Mouse (Mus musculus) embryonic facial prominence, embryonic 15.5 days (tissue): ENCODE measurements at regions not wholly inside any gene's neighbourhood (a gene's known extent, or its start where the extent isn't known, plus 50 kb on each side); places are given as distances from the start of the nearest gene placed in this dataset.

Experiments
- ATAC-seq: fragments of 200-750 bp; cut with Nextera tagmentation; 2 replicates; pipeline ENCODE4 v1.8.0; 2017; ENCODE audit warnings: low read depth, moderate TSS enrichment; ENCODE audit not compliant: insufficient number of reproducible peaks, low FRiP score, low TSS enrichment
- H3K27ac ChIP-seq: fragments of 300-500 bp; sonication (generic); replicated peaks from 2 replicates; pipeline ENCODE4 v1.5.1; 2015; ENCODE audit warnings: mild to moderate bottlenecking, inconsistent platforms
- H3K27me3 ChIP-seq: fragments of 300-500 bp; sonication (generic); 2 replicates; pipeline ENCODE4 v1.6.1; 2015; ENCODE audit warnings: inconsistent platforms
- H3K36me3 ChIP-seq: fragments of 300-500 bp; sonication (generic); 2 replicates; pipeline ENCODE4 v1.6.1; 2015; ENCODE audit warnings: mild to moderate bottlenecking, inconsistent platforms
- H3K4me1 ChIP-seq: fragments of 300-500 bp; sonication (generic); 2 replicates; pipeline ENCODE4 v1.6.1; 2015; ENCODE audit warnings: inconsistent platforms
- H3K4me2 ChIP-seq: fragments of 300-500 bp; sonication (generic); replicated peaks from 2 replicates; pipeline ENCODE4 v1.6.1; 2015; ENCODE audit warnings: mild to moderate bottlenecking, inconsistent platforms
- H3K4me3 ChIP-seq: fragments of 300-500 bp; sonication (generic); replicated peaks from 2 replicates; pipeline ENCODE4 v1.5.1; 2015; ENCODE audit warnings: mild to moderate bottlenecking, inconsistent platforms
- H3K9ac ChIP-seq: fragments of 300-500 bp; sonication (generic); 2 replicates; pipeline ENCODE4 v1.6.1; 2015; ENCODE audit warnings: inconsistent platforms
- H3K9me3 ChIP-seq: fragments of 300-500 bp; sonication (generic); replicated peaks from 2 replicates; pipeline ENCODE4 v1.6.1; 2016; ENCODE audit warnings: inconsistent platforms
- WGBS: fragments of 180-500 bp; shearing (Covaris S2); methylation state at CpG from one replicate; pipeline ENCODE4 v1.1.7; 2015; 5-methylcytosine and 5-hydroxymethylcytosine counted together

DNA sequence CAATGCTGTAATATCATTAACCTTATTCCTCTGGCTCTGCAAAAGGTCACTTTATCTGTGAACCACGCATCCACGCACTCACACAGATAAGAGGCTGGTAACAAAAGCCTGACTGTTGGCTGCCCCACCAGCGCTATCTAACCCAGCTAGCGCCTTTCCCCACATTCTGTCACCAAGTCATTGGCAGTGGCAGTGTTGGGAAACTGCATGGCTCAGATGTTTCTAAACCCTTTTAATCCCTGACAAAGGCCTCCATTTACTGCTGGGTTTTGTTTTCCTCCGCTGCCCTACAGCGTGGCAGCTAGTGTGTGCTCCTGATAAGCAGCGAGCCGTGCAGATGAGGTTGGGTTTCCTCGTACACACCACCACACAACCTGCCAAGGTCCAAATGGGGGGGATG lies 55.7 kb downstream of the Id4 start:
- no peaks in the 10 kb centered on the region for H3K9me3 ChIP-seq
- H3K27ac ChIP-seq, result no peak overlapping the region
- H3K9ac ChIP-seq, result no peak overlapping the region
- no peaks in the 10 kb centered on the region for H3K27me3 ChIP-seq
- H3K4me1 ChIP-seq, result peaks cover 5% of the 10 kb centered on the region; the same call in 1 of the 2 replicates
- no peak overlapping the region for H3K4me2 ChIP-seq
- no peak overlapping the region for H3K4me3 ChIP-seq
- 33% methylated on average over 9 of the region's 9 CpGs for WGBS
- no peak for ATAC-seq
- no peaks in the 10 kb centered on the region for H3K36me3 ChIP-seq

DNA sequence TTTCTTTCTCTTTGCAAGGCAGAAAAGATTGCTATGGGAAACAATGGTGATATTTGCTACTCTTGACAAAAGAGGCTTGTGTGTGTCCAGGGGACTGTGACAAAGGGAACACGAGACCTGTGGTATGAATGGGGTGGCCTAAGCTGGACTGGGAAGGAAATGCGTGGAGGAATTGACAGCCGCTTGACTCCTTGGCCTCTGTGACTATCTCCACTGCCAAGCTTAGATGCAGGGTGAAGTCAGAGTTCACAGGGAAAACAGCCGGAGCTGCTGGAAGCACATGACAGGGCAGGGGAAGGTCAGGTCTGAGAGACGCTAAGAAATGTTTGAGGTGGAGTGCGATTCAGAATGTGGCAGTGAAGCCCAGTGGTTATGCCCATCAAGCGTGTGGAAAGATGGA lies 56.4 kb downstream of the Id4 start:
- Histone ChIP-seq H3K27me3 (no peaks in the 10 kb centered on the region), H3K27ac (no peak overlapping the region), H3K9me3 (no peaks in the 10 kb centered on the region), H3K9ac (no peak overlapping the region), H3K4me1 (peaks cover 5% of the 10 kb centered on the region; the same call in 1 of the 2 replicates), H3K4me2 (no peak overlapping the region), H3K36me3 (no peaks in the 10 kb centered on the region), H3K4me3 (no peak overlapping the region)
- no peak for ATAC-seq
- WGBS, result 36% methylated on average over 7 of the region's 7 CpGs

DNA sequence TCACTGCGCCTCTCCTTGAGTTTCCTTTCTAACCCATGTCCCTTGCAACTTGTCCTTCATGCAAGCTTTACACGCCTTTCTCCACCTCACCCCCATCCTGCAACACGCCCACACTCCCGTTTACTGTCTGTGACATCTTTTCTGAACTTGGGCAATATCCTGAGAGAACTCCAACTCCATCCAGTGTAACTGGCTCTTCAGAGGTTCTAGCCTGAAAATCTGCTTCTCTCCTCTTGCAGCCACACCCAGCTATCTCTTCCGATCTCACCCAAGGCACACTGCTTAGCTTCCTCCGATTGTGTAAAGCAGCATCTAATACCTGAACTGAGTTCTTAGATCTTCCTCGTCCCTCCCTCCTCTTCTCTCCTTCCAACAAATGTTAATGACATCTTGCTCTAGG lies 58.0 kb downstream of the Id4 start:
- no peak overlapping the region for H3K9ac ChIP-seq
- no peak for ATAC-seq
- WGBS, result 74% methylated on average over 7 of the region's 7 CpGs

DNA sequence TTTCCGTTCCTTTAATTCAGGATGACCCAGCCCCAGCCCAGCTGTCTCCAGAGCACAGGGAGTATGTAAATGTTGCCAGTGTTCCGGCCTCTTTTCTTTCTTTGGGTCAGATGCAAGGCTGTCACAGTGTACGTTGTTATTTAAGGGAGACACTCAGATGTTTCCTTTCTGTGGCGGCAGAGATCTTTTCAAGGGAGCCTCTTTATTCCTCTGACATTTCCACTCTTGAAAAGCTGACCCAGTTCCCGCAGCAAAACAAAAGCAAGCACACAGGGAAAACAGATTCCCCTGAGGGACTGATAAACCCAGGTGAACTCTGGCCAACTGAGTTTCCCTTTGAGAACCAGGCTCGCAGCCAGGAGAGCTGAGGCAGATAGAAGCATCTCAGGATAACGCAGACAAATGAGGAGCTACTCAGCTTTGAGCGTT lies 63.3 kb downstream of the Id4 start:
- Histone ChIP-seq H3K4me2 (no peak overlapping the region), H3K27me3 (no peaks in the 10 kb centered on the region), H3K9ac (no peak overlapping the region), H3K27ac (no peak overlapping the region), H3K36me3 (no peaks in the 10 kb centered on the region), H3K4me3 (no peak overlapping the region), H3K9me3 (no peaks in the 10 kb centered on the region), H3K4me1 (0 out of 2 replicates have a peak, but pooled peaks cover 5% of the 10 kb centered on the region)
- WGBS, result 5% methylated on average over 8 of the region's 8 CpGs
- no peak for ATAC-seq

More for the DNA sequence above, 58.0 kb downstream of the Id4 start:
- H3K36me3 ChIP-seq, result no peaks in the 10 kb centered on the region
- H3K4me3 ChIP-seq, result no peak overlapping the region
- peaks cover 5% of the 10 kb centered on the region; the same call in 1 of the 2 replicates for H3K4me1 ChIP-seq
- no peaks in the 10 kb centered on the region for H3K27me3 ChIP-seq
- no peaks in the 10 kb centered on the region for H3K9me3 ChIP-seq
- no peak overlapping the region for H3K4me2 ChIP-seq
- H3K27ac ChIP-seq, result no peak overlapping the region

DNA sequence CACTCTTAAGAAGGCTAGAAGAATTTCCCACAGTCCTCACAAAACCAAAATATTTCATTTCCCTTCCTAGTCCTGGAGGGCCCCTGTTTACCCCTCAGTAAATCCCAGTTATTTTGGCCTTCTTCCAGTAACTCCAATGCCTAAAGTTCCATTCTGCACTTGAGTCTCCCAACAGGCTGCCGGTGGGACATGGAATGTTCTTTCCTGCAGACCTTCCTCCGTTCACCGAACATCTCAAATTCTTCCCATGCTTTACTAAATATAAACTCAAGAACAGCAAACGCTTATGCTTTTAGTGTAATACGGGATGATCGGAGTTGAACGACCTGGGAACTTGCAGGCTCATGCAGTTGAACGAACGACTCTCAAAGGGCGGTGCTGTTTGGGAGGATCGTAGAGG lies 69.6 kb downstream of the Id4 start:
- no peaks in the 10 kb centered on the region for H3K4me1 ChIP-seq
- 63% methylated on average over 11 of the region's 11 CpGs for WGBS
- no peaks in the 10 kb centered on the region for H3K9me3 ChIP-seq
- no peak overlapping the region for H3K4me3 ChIP-seq
- no peak overlapping the region for H3K9ac ChIP-seq
- H3K27me3 ChIP-seq, result no peaks in the 10 kb centered on the region
- no peaks in the 10 kb centered on the region for H3K36me3 ChIP-seq
- H3K4me2 ChIP-seq, result no peak overlapping the region
- H3K27ac ChIP-seq, result no peak overlapping the region
- no peak for ATAC-seq

DNA sequence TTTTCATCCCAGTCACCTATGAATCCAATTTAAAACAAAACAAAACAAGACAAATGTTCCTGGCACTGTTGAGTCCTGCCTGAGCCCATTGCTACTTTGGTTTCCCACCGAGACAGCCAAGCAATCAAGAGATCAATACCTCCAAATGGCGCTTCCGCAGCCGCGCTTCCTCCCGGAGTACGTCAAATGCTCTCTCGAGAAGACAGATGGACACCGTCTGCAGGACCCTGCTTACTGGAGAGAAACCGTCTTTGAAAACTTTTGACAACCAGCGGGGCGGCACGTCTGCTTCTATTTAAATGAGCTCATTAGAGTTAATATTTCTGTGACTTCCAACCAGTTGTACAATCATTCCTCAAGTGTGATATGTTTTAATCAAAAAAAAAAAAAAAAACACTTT lies 75.1 kb downstream of the Id4 start:
- Histone ChIP-seq H3K36me3 (no peaks in the 10 kb centered on the region), H3K9ac (no peak overlapping the region), H3K27ac (no peak overlapping the region), H3K4me3 (no peak overlapping the region), H3K4me2 (no peak overlapping the region), H3K9me3 (no peaks in the 10 kb centered on the region), H3K4me1 (no peaks in the 10 kb centered on the region), H3K27me3 (no peaks in the 10 kb centered on the region)
- WGBS, result 60% methylated on average over 13 of the region's 13 CpGs
- no peak for ATAC-seq

DNA sequence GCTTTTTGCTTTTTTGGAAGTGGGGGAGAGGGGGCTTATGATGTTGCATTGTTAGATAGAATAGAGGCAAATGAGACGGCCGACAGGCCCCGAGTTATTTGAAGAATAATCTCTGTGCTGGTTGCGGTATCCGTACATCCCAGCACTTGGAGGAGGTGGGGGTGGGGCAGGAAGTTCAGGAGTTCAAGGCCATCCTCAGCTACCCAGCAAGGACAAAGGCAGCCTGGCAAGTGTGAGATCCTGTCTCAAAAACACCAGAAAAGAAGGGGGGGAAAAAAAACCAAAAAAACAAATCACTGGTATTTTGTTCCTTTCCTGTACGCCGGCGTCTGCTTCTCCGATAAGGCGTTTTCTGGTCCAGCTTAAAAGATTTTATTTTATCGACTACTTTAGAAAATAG lies 75.6 kb downstream of the Id4 start:
- 63% methylated on average over 11 of the region's 11 CpGs for WGBS
- Histone ChIP-seq H3K27me3 (no peaks in the 10 kb centered on the region), H3K9me3 (no peaks in the 10 kb centered on the region), H3K4me2 (no peak overlapping the region), H3K4me3 (no peak overlapping the region), H3K36me3 (no peaks in the 10 kb centered on the region), H3K4me1 (no peaks in the 10 kb centered on the region), H3K27ac (no peak overlapping the region), H3K9ac (no peak overlapping the region)
- no peak for ATAC-seq

DNA sequence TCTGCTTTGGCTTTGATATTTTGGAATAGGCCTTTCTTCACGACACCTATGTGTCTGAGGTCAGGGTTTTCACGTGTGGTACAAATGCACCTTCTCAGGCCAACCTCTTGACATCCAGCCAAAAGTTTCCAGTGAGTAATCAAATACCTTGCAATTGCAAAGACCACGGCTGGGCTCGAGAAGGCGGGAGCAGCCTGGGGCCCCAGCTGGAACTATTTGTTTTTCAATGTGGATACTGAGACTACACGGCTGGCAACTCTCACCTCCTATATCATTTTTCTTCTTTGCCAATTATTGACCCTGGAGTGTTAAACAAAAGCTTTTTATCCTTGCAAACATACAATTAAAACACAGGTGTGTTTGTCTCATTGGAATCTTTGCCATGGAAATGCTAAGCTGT lies 77.5 kb downstream of the Id4 start:
- Histone ChIP-seq H3K4me1 (no peaks in the 10 kb centered on the region), H3K27me3 (no peaks in the 10 kb centered on the region), H3K9me3 (no peaks in the 10 kb centered on the region), H3K4me2 (no peak overlapping the region), H3K4me3 (no peak overlapping the region), H3K27ac (no peak overlapping the region), H3K36me3 (no peaks in the 10 kb centered on the region), H3K9ac (no peak overlapping the region)
- ATAC-seq, result no peak
- WGBS, result 38% methylated on average over 6 of the region's 6 CpGs

DNA sequence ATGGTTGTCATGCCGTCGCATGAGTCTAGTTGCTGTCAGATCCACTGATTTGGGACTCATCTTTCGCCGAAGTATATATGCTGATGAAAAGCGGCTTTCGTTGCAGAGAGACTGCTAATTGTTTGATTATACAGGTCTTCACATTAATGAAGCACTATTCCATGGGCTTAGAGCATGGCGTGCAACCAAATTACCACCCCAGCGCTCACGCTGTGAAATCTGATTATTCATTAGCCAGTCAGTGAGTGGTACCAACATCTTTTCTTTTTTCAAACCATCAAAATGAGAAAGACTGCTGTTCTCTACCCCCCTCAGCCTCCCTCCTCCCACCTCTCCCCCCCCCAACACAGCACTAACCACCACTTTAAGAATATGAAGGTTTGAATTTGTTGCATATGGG lies 89.1 kb downstream of the Id4 start:
- H3K9me3 ChIP-seq, result no peaks in the 10 kb centered on the region
- no peak overlapping the region for H3K27ac ChIP-seq
- no peak overlapping the region for H3K4me2 ChIP-seq
- no peak overlapping the region for H3K4me3 ChIP-seq
- no peaks in the 10 kb centered on the region for H3K27me3 ChIP-seq
- ATAC-seq, result no peak
- no peaks in the 10 kb centered on the region for H3K36me3 ChIP-seq
- H3K9ac ChIP-seq, result no peak overlapping the region
- 90% methylated on average over 9 of the region's 9 CpGs for WGBS
- H3K4me1 ChIP-seq, result no peaks in the 10 kb centered on the region

DNA sequence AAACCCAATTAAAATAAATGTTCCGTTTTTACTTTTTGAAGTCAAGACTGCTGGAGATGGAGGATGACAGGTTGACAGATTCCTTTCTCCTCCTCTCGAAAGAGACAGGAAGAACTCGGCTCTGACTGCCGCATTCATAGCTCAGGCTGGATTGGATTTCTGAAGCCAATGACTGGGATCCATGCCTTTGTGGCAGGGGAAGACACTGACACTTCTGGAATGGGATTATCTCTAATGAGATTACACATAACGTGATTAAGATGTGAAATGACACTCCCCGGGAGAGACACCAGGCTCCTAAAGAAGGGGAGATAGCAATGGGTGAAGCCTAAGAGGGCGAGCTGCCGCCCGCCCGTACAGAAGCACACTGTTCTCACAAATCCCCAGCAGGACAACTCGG lies 89.9 kb downstream of the Id4 start:
- H3K27me3 ChIP-seq, result no peaks in the 10 kb centered on the region
- no peak overlapping the region for H3K9ac ChIP-seq
- no peak for ATAC-seq
- 53% methylated on average over 11 of the region's 11 CpGs for WGBS
- H3K4me1 ChIP-seq, result no peaks in the 10 kb centered on the region
- H3K36me3 ChIP-seq, result no peaks in the 10 kb centered on the region
- no peak overlapping the region for H3K27ac ChIP-seq
- no peaks in the 10 kb centered on the region for H3K9me3 ChIP-seq
- no peak overlapping the region for H3K4me2 ChIP-seq
- no peak overlapping the region for H3K4me3 ChIP-seq

DNA sequence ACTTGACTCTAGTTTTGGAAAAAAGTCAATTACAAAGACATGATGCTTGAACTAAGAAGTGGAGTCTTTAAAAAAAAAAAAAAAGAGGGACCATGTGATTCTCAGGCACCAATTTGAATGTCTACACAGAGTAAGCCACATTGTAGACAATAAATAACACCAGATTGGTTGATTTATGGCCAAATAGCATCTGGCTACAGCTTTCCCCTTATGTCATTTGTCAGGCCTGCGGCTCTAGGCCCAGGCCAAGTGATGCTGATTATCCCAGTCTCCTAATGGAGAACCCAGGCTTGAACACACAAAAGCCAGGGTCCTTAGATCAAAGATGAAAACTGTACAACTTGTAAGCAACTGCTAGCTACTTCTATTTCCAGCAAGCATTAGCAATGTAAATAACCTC lies 96.1 kb downstream of the Id4 start:
- no peak for ATAC-seq
- Histone ChIP-seq H3K9me3 (no peaks in the 10 kb centered on the region), H3K27me3 (no peaks in the 10 kb centered on the region), H3K4me3 (no peak overlapping the region), H3K36me3 (no peaks in the 10 kb centered on the region), H3K4me1 (no peaks in the 10 kb centered on the region), H3K27ac (no peak overlapping the region), H3K4me2 (no peak overlapping the region), H3K9ac (no peak overlapping the region)
- 81% methylated on average over 1 of the region's 1 CpGs for WGBS

DNA sequence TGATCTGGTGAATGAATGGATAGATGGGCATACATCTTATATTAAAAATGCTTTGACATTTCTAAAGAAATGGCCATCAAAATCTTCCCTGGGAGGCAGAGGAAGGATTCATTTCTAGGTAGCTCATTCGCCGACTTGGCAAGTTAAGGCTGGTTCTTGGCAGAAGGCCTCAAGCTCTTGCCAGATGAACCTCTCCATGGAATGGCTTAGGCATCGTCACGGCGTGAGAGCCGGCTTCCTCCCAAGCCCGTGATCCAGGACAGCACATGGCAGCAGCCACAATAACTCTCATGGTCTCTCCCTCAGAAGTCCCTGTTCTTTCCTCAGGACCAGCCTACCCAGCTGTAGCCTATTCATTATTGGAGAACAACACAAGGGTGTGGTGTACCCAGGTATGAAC lies 96.6 kb downstream of the Id4 start:
- Histone ChIP-seq H3K4me2 (no peak overlapping the region), H3K4me1 (no peaks in the 10 kb centered on the region), H3K9ac (no peak overlapping the region), H3K9me3 (no peaks in the 10 kb centered on the region), H3K27me3 (no peaks in the 10 kb centered on the region), H3K4me3 (no peak overlapping the region), H3K27ac (no peak overlapping the region), H3K36me3 (no peaks in the 10 kb centered on the region)
- ATAC-seq, result no peak
- 86% methylated on average over 7 of the region's 7 CpGs for WGBS
